Mouse (Mus musculus) spleen, adult 2 months (tissue): ENCODE measurements around the gene Ppp1r9b.

Source experiments
- CTCF ChIP-seq: fragments of 200-500 bp; IDR thresholded peaks from 2 replicates; pipeline ENCODE4 v1.5.1; 2011; ENCODE audit warnings: mild to moderate bottlenecking, inconsistent platforms; ENCODE audit not compliant: insufficient read depth, insufficient read length, insufficient replicate concordance; ENCODE audit errors: extremely low read depth
- POLR2A ChIP-seq: fragments of 200-500 bp; IDR thresholded peaks from 2 replicates; pipeline ENCODE4 v1.6.1; 2011; ENCODE audit warnings: low read depth, low read length, inconsistent platforms

DNA sequence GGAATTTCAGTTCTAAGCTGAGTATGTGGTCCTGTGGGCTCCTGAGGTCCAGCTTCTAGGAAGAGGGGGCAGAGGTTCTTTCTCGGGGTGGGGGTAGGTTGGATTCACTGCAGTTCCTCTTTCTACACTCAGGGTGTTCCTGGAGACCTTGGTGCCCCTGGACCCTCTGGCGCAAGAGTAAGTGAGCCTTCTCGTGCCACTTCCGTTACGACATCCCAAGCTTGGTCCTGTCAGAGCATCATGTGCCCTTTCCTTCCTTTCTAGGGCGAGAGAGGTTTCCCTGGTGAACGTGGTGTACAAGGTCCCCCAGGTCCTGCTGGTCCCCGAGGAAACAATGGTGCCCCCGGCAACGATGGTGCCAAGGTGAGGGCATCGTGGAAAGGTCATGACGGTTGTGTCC lies 45.6 kb upstream of the Ppp1r9b start:
- no peak for TF ChIP-seq POLR2A
- no peak for TF ChIP-seq CTCF
